Mouse (Mus musculus) forelimb bud, embryonic 11.5 days (tissue): ENCODE data around the gene Ddx56.

Experiments
- DNase-seq: peaks from one replicate; pipeline ENCODE4 v3.0.0-alpha.2; 2012; ENCODE audit warnings: low read depth, low spot score

The Ddx56 gene

DNA sequence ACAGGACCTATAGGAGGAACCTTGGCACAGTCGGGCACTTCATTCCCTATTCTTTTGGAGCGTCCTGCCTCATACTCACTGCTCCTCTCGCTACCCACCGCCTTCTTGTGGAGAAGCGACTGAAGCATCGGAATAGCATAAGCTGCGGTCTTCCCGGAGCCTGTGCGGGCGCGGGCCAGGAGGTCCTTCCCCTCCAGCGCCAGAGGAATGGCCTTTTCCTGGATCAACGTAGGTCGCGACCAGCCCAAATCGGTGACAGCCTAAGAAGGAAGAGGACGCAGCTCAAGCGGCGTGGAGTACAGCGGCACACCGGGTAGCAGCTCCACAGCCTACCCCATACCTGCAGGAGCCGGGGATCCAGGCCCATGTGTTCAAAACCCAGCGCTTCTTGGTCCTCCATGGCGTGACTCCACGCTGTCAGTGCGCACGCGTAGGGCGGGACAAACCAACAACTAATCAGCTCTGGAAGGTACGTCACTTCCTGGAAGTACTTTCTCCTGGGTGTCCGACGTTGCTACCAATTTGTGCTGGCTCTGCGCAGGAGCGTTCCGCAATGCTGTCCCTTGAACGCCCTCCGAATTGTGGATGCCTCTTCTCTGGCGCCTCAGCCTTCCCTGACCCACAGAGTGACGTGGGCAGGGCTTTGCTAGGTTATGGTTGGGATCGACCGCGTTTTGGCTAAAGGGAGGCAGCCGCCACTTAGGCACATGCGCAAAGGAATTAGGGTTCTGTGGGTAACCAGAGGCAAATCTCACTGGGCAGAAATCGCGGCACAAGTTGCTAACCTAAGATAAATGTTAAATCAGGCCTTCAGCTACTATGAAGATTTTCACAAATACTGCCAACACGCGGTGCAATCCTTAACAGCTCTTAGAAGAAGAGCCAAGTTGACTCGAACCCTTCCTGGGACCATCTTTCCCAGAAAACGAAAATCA is at the start of gene Ddx56:
Gene Ddx56, minus strand, starts transcription at position 453 of the 935 bp plus-strand sequence.
- DNase-seq: peak; percentile 94

DNA sequence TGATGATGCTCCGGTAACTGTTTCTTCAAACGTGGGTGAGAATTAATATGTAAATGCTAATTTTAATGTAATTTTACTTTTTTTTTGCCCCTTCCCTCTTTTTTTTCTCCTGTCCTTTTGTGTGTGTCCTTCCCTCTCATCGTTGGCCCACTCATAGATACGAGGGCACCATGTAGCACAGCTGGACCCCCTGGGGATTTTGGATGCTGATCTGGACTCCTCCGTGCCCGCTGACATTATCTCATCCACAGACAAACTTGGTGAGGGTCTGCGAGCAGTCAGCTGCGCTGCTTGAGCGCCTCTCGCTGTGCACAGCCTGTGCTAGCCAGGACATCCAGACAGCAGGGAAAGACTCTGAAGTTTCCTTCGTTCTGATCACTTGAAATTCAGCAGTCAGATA is 49.2 kb upstream of the Ddx56 start:
- DNase-seq: no peak

DNA sequence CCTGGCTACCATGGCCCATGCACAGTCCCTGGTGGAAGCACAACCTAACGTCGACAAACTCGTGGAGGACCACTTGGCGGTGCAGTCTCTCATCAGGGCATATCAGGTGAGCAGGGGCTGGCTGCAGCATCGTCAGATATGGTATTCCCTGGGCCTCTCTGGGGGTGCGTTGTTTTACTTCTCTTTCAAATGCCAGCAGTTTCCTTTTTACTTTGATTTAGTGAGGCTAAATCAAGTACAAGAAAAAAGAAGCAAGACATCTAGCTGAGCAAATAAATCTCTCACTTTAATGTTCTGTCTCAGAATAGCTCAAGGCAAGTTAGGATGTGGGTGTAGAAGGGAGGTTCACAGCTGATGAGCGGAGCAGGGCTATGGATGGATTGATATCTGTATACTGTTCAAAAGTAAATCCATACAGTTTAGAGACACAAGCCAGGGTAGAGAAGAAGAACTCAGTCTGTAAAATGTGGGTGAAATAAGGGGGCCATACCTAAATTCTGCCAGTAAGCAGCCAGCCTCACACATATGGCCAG is 46.4 kb upstream of the Ddx56 start:
- no peak for DNase-seq

DNA sequence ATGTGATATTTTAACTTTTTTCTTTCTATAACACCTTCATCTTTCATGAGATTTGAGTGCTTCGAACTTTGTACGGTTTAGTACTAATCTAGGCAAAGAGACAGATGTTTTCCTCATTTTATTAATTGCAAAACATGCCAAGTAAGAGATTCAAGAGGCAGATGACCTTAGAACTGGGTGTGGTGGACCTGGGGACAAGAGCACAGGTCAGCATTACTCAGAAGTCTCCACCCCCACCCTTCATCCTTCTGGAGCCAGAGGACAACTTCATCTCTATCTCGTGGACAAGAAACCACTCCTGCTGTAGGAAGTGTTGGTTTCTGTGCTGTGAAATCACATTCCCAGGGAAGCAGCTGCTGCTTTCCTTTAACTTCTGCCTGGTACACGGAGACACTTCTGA is 40.6 kb upstream of the Ddx56 start:
- DNase-seq: no peak

DNA sequence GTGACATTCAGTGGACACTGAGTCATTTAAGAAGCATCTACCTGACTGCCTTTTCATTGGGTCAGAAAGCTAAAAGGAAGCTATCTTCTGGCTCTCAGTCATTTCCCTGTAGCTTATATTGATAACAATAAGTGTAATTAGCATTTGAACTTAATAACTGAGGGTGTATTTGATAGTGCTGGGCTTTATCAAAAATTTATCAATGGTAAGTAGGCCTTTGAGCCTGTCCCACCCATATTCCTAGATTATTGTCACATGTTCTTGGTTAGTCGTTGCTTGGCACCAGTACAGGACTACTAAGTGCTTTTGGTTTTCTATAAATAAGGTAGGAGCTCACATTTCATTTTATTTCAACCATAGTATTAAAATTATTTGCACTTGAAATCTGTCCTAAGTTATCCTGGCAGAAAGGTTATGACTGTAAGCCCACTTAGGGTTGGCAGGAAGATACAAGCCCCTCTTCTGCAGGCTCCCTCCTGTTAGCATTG is 38.4 kb upstream of the Ddx56 start:
- no peak for DNase-seq

DNA sequence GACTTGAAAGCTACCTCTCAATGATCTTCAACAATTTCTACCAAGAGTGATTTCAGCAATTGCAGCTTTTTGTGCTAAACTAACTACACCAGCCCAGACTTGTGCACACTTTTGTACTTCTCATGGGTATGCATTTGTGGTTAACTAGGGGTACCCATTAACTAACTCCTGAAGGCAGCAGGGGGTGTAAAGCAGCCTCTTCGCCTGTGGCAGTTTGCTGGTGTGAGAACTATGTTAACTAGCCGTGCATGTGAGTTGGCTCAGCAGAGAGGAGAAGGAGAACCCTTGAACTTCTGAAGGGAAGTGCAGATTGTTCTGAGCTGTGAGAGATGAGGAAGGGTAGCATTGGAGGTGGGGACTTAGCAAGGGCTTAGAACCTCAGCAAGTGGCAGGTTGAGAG is 35.2 kb upstream of the Ddx56 start:
- DNase-seq: no peak

DNA sequence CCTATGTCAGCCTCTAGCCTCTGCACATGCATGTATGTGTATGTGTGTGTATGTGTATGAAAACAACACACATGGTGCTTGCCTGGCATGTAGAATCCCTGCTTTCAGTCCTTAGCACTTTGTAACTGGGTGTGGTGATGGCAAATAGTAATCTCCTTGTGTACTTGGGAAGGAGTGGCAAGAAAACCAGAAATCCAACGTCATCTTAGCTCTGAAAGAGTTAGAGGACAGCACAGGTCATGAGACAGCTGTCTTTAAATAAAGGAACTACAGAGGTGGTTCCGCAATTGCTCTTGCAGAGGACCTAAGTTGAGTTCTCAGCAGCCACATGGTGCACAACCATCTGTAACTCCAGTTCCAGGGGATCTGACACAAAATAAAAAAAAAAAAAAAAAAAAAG is 31.9 kb upstream of the Ddx56 start:
- no peak for DNase-seq

DNA sequence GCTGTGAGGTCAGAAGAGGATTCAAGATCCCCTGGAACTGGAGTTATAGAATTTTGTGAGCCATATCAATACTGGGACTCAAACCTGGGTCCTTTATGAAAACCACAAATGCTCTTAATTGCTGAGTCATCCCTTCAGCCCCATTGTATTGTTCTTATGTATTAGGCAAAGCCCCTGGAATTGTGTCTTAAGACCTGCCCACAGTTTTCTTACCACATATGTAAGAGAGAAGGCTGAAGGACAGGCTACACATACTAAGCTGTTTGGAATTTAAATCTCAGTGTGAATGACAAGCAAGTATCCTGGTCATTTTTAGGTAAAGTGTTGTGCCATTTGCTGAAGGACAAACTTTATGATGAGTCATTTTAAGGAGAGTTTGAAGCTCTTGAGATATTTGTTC is 28.5 kb upstream of the Ddx56 start:
- no peak for DNase-seq

DNA sequence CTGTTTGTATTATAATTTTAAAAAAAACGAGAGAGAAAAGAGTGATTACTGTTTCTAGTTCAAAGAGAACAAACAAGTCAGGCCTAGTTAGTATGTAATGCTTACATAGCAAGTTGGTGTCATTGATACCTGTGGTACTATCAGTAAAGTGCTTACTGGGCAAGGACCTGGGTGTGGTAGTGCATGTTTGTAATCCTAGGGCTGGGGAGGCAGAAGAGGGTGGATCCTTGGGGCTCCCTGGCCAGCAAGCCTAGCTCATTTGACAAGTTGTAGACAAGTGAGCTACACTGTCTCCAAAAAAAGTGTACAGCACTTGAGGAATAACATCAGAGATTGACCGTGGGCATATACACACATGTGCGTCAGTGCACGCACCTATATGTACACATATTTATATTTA is 27.1 kb upstream of the Ddx56 start:
- no peak for DNase-seq

DNA sequence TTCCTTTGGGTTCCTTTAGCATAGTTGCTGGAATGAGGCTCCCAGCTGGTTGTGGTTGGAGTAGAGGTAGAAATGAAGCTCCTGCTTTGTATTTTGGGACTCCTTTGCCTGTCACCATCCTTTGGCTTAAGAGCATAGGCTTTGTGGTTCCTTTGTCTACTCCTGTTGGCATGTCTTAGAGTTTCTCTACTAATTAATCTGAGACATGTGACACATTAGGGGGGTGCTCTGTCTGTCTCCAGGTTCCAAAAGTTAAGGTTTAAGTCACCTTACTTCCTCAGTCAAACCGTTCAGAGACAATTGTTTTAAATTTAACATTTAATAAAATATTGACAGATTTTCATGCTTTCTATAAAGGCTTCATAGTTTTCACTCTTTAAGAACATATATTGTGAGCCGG is 26.0 kb upstream of the Ddx56 start:
- DNase-seq: no peak

DNA sequence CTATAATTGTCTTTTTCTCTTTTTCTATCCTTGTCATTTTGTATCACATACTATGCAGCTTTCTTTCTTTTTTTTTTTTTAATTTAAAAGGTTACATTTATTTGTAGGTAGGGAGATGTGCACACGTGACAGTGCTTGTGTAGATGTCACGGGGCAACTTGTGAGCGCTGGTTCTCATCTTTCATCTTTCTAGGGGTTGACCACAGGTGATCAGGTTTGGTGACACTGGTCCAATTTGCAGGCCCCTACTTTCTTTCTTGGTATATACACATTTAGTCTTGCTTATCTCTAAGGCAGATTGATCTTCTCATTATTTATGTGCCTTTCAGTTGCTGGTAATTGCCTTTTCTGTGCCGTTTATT is 25.4 kb upstream of the Ddx56 start:
- DNase-seq: no peak

DNA sequence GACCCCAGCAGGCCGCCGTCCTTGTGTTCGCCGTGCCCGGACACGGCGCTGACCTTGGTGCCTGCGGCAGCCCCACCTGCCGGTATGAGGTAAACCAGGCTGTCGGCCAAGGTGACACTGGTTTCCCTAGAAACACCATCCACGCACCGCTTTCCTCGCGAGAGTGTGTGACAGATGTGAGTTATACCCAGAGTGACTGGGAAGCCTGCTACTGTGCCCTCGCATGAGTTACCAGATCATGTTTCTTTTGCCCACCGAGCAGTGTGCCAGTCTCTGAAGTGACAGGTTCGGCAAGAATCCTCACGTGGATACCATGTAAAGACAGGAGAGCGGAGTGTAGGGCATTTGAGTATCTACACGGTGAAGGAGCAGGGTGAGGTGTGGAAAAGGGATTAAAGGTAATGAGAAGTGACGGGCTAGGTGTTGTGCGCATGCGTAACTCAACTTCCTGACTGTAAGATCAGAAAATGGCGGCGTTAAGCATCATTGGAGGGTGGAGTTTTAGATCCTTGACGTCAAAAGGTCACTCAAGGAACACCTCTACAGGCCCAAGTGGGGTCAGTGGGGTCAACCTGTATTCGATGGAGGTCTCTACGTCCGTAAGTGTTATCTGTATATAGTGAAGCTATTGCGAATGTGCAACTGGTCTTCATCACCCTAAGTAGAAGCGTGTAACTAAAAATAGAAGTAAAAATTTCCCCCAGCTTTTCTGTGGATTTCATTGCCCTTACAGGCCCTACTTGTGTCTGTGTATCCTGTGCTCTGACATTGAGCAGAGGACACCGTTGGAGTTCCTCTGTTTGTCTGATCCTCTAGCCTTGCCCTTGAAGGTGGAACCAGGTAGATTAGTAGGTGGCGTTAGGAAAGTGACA is 24.8 kb upstream of the Ddx56 start:
- DNase-seq: peak; percentile 76

DNA sequence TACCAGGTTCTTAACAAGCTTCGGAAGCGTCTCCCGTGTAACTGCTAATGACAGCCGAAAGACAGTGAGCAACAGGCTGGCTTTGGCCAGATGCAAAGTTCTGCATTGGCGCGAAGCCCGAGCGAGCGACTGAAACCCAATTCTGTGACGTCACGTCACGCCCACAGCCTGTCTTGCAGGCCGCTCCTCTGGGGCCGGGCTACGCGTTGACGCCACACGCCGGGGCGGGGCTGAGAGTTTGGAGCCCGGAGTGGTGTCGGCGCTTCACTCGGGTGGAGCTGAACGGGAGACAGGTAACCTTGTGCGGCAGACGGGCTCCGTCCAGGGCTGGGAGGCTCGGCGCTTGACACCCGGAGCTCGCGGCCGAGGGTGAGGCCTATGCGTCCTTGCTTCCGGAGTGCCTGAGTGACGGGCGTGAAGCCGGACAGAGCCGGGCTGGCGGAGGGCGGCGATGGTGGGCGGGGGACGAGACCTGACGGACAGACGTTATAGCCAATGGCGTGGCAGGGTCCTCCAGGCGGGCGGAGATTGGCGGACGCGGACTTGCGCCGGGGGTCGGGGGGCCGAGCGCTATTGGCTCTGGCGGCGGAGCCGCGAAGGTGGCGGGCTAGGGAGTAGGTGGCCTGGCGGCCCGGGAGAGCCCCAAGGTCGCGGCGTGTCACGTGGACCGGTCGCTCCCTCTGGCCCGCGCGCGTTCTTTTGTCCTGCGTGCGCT is 24.0 kb upstream of the Ddx56 start, which contains the start of gene Ogdh:
Gene Ogdh, plus strand, starts transcription at position 233 of the 715 bp plus-strand sequence.
- peak; percentile 97 for DNase-seq

DNA sequence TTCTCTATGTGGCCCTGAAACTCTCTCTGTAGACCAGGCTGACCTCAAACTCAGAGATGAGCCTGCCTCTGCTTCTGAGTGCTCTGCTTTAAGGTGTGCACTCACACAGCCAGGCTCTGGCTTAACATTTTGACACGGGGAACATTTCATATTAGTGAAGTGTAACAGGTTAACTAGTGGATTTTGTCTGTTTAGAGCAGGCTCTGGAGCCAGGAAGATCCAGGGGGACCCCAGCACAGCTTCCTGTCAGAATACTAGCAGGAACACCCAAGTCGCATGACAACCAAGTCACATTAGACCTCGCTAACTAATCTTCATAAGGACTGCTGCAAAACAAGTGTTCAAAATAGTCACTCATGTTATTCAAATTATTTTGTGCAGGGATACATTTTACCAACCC is 23.3 kb upstream of the Ddx56 start:
- DNase-seq: no peak

DNA sequence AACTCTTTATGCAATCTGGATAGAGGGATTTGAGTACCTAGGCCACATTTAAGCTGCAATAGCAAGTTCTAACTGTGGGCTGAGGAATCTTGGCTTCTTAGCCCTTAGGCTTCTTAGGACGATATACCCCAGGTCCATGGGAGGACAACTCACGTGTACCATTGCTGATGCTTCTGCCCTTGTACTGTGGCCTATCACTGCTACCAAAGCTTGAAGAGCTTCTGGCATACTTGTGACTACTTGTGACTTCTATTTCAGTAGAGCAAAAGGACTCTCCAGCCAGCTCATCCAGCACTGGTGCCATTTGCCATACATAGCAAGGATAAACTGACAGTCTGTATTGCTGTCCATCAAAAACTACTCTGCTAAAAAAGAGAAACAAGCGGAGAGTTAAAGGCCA is 22.6 kb upstream of the Ddx56 start:
- no peak for DNase-seq

DNA sequence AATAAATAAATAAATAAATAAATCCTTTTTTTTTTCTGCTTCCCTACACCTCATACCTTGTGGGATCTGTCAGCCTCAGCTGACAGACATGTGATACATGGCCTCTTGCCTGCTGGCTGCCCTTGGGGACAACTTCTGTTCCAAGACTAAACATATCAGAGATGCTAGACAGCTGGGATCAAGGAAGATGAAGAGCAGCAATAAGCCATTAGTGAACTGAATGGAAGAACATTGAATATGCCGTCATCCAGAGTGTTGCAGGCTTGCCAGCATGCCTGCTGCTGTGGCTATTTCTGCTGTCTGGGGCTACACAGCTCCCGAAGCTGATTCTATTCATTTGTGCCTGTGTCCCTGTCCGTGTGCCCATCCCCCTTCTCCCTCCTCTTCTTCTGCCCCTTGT is 15.4 kb upstream of the Ddx56 start:
- no peak for DNase-seq

DNA sequence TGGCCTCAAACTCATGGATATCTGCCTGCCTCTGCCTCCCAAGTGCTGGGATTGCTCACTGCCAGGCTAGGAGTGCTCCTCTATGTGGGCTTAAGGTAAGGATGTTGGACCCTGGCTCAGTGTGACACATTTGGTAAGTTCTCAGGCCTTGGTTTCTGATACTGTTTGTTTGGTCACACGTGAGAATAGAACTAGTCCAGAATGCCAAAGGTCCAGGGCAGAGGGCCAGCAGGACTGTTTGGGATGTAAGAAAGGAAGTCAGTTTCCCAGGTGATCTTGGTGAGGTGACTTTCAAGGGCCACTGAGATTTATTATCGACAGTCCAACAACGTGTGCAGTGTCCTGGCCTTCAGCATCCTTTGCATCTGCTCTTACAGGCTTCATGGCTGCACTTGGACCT is 8.9 kb upstream of the Ddx56 start:
- DNase-seq: no peak

DNA sequence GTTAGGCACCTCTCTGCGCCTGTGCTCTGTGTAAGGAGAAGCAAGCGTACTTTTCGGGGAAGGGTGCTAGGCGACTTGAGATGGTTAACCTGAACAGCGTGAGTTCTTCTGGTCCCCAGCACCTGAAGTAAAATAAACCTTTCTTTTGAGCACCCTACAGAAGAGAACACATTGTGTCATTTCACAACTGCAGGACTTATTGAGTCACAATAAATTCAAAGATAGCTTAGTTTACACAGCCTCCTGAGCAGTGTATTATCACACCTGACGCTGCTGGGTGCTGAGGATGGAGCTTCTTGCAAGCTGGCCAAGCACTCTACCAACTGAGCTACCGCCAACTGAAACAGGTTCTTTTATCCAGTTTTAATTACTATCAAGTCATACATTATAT is 7.5 kb upstream of the Ddx56 start:
- no peak for DNase-seq

DNA sequence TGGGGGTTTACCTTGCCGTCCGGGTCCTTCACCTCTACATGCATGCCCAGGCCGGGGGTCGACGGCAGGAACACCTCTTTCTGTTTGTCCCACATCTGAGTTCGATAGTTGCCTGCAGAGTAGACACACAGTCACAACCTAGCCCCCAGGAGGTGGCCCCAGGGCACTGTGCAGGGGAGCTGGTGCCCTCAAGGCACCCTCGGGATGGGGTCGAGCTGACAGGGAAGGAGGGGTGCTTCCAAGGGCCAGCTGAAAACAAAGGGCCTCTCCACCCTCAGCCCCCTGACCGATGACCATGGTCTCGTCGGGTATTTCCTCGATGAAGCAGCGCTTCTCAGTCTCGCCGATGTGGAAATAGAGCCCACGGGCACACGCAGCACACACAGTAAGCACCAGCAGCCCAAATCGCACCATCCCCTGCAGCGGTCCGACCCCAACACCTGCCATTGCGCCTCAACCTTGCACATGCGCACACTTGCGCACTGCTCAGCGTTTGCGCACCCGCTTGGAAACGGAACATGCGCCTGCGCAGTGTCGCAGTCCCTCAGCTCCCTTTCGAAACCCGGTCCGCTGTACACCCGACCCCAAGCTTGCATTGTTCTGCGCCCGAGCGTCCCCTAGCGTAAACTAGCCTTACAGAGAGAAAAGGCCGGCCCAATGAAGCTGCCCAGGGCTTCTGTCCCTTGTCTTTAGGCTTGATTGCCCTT is 7.0 kb upstream of the Ddx56 start, which contains the start of gene Tmed4:
Gene Tmed4, minus strand, starts transcription at position 484 of the 707 bp plus-strand sequence.
- peak; percentile 99 for DNase-seq

DNA sequence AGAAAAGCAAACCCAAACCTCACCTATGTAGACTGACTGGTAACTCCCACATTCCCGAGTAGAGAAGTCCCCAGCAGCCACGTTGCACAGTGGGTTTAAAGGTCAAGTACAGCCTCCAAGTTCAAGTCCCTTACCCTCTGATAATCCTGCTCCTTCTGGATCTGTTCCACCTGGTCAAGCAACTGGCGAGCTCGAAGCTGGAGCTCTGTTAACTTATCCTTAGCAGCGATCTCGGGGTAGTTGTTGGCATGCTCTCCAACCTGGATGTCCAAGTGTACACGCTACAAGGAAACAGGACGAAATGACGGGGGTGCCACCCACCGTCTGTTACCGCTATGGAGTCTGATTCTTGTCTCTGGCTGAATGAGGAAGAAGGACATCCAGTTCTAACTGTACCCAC is 6.0 kb upstream of the Ddx56 start:
- no peak for DNase-seq

DNA sequence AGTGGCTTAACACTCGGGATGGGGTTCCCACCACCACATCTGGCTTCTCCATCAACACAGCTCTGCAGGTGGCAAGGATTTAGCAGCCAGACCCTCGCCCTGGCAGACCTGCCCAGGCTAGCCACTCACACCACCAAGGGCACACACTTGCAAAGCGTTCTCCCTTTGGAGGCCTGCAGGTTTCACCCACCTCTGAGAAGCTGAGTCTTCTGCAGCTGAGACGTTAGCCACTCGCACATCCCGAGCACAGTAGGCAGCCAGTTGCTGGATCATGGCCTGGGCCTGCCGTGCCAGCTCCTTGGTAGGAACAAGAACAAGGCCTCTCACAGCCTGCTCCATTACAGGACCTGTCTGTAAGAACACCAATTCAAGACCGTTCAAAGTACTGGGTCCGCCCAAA is 951 bp downstream of the Ddx56 start:
- no peak for DNase-seq
